ENCODE assay signal across 7 mouse cellular contexts in genomic region chr14:91498449-91498848, GRCm38 (mm10).
"Had no signal": no experiment of that assay in that cellular context is flagged by ENCODE, and none has a peak within 500 bp of the region (broad histone marks: within the 10 kb centered on the region; RNA-seq: fewer than 3 reads in every experiment).

No protein-coding gene starts in this region.

- DNase-seq: kidney, postnatal 14 days; lung, adult 2 months; lung, postnatal 36 days; midbrain, embryonic 14.5 days; right cerebral cortex, postnatal 4 days; spleen, adult 18-20 months; thymus, postnatal 36 days had no signal
